Mouse (Mus musculus): ENCODE data around the gene Vmn1r18.
"Not testable (repeated sequence)": the region's sequence is repeated elsewhere in the genome, so short reads cannot be mapped to it uniquely, and the experiment has no call there.

The Vmn1r18 gene

DNA sequence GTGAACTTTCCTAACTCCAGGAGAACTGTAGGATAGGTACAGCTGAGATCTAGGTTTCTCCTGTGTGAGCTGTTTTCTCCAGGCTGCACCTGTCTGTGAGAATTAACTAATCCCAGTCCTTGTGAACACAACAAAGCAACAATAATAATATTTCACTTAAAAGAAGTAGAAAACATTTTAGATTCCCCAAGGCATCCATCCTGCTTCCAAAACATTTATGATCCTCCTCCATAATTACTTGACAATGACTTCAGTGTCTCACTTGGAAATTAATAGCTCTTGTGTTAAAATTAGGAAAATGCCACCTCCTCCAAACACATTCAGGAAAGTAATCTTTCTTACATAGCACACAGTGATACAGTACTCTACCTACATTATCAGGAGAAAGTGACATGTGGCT, at the start of gene Vmn1r18:
Vmn1r18 (minus strand) TSS at position 101 of the 400 bp plus-strand sequence.
- no peak for DNase-seq (ENCODE audit: low spot score)

DNA sequence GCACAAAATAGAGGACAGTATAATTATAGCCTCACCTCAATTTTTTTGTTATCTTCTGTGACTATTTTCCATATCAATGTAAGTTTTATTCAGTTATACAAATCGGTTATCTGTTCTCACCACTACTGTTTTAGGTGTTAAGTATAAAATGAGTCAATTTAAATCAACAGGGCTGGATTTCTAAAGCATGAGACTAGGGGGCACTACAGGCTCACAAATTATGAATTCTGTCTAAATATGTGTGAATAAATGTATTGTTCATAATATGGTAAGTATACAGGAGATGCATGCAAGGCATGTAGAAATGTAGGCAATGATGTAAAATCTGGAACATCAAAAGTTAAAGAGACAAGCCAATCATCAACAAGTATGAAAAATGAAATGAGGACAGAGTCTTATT, 35.6 kb upstream of the Vmn1r18 start:
- no peak for DNase-seq (ENCODE audit: low spot score)

DNA sequence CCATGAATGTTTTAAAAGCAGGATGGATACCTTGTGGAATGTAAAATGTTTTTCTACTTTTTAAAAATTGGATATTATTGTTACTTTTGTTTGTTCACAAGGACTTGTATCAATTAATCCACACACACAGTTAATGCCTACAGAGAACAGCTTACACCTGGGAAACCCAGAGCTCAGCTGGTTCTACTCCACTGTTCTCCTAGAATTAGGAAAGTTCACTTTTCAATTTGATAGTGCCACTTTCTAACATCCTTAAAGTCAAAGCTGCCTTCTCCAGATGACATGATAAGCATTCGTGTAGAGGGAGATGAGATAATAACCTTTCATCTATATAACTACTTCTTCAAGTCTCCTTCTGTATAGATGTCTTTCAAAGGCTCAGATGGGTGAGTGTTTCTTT, 33.0 kb upstream of the Vmn1r18 start, which contains the start of gene Vmn1r20:
Vmn1r20 (plus strand) TSS at position 301 of the 400 bp plus-strand sequence.
- no peak for DNase-seq (ENCODE audit: low spot score)

DNA sequence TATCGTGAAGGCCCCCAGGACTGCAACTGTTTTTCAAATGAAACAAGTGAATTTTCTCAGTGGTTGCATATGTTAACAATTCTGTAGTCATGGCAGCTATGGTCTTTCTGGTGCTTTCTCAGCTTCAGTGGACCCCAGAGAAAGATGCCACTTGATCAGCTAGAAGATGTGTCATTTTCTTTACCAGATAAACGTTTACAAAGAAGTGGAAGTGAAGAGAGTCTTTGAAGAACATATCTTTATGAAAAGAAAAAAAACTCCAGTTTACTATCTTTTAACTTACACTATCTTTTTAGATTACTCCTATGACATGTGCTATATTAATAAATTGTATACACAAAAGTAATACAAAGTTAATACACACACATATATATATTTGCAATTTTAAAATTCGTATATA, 7.9 kb upstream of the Vmn1r18 start, which contains the start of gene Vmn1r19:
Vmn1r19 (plus strand) TSS at position 301 of the 400 bp plus-strand sequence.
- not testable (repeated sequence) for DNase-seq (ENCODE audit: low spot score)

DNA sequence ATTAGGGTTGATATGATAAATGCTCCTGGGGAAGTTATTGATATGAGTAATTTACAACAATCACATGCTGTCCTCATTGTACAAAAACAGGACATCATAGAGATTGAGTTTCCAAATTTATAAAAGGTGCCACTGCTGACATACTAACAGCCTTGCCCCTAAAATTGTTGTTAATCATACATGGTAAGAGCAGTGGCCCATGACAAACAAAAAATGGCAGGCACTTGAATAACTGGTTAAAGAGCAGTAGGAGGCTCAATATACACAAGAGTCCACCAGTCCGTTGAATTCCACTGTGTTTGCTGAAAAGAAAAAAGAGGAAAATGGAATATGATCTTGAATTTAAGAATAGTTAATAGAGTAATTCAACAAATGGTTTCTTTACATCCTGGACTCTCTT, 28.1 kb downstream of the Vmn1r18 start:
- DNase-seq (ENCODE audit: low spot score), result no peak

DNA sequence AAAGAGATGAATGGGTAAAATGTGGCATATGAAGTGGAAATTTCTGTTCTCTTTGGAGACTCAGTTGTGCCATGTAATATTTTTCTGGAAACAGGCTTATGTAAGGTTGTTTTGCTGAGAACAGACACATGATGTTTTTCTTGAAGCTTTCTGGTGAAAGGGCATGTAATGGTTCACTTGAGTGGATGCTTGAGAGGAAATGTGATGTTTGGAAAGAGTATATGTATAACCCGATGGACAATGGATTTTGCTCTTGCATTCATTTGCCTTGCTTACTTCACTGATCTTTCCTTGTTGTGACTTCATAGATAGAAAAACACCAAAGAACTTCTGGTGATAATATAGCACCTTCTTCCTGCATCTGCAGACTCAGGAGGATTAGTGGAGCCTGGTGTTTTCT, 29.7 kb downstream of the Vmn1r18 start:
- DNase-seq (ENCODE audit: low spot score), result not testable (repeated sequence)

DNA sequence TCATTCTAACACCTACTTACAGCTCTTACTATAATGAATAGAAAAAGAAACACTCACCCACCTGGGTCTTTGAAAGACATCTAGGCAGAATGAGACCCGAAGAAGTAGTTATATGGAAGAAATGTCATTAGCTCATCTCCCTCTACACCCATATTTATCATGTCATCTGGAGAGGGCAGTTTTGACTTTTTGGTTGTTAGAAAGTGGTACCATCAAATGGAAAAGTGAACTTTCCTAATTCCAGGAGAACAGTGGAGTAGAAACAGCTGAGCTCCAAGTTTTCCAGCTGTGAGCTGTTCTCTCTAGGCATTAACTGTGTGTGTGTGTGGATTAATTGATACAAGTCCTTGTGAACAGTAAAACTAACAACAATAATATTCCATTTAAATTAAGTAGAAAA, 32.0 kb downstream of the Vmn1r18 start, which contains the start of gene Vmn1r17:
Vmn1r17 (minus strand) TSS at position 101 of the 400 bp plus-strand sequence.
- DNase-seq (ENCODE audit: low spot score), result no peak

DNA sequence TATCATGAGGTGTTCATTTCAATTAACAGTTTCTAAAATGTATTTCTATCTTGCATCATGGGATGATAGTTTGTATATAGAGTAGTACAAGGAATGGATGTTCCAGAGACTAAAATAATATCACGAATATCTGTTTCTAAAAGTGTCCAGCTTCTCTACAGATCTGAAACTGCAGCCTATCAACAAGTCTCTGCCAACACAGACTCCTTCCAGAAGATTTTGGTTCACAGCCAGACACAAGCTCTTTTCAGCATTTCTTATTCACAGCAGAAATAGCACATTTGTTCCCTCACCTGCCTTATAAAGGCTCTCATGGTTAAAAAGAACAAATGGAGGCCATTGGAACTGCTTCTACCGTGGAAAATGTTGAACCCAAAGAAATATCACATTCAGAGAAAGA, 38.7 kb downstream of the Vmn1r18 start:
- DNase-seq (ENCODE audit: low spot score), result no peak

DNA sequence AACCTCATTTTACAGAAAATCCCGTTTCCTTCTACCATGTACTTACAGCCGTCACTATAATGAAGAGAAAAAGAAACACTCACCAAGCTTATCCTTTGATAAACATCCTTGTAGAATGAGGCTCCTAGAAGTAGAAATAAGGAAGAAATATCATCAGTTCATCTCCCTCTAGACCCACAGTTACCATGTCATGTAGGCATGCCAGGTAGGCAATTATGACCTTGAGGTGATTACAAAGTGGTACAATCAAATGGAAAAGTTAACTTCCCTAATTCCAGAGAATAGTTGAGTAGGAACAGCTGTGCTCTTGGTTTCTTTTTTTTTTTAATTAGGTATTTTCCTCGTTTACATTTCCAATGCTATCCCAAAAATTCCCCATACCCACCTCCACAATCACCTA, 66.2 kb downstream of the Vmn1r18 start, which contains the start of gene Vmn1r16:
Vmn1r16 (minus strand) TSS at position 101 of the 400 bp plus-strand sequence.
- no peak for DNase-seq (ENCODE audit: low spot score)
